Mouse (Mus musculus): ENCODE results near the gene Wwtr1. TPM values are rescaled to one million over a fixed set of nuclear protein-coding genes. Genes with fewer than 3 reads are reported as not detected.
A peak's percentile ranks its signal among the peaks of the same experiment; 100 is the strongest.

Wwtr1 gene
- polyA plus RNA-seq, 1 experiment from 2014 or later: 17.7 TPM

DNA sequence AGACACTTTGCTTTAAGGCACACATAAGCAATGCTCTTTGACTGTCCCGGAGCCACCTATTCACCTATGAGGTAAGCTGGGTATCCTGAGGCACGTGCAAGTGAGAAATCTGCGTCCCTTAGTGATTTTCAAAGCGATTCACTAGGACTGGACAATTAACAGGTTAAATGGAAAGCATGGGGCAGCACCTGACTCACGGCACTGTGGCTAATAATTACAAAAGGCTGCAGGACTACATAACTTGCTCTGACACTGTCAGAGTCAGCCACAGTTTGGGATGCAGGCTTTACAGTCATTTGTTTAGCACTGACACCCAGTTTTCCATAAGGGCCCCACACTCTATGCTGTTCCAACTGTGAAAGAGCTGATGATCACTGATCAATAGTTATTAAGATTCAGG is 9.1 kb downstream of the Wwtr1 start:
- no peak overlapping the region for H3K9ac ChIP-seq (ENCODE audit: low read depth, low read length)
- no peak overlapping the region for H3K4me2 ChIP-seq (replicated peaks; ENCODE audit: low read depth, low read length)
- peaks cover 6% of the 10 kb centered on the region; the same call in 1 of the 2 replicates for H3K36me3 ChIP-seq (ENCODE audit: control insufficient read depth, insufficient read depth, low read length)
- no peak overlapping the region for H3K4me3 ChIP-seq (ENCODE audit: low read length)
- 68% methylated on average over 5 of the region's 5 CpGs for WGBS
- no peaks in the 10 kb centered on the region for H3K9me3 ChIP-seq (ENCODE audit: control insufficient read depth, low read length)
- H3K4me1 ChIP-seq (ENCODE audit: control insufficient read depth, insufficient read depth, low read length): peaks cover 7% of the 10 kb centered on the region; the same call in 1 of the 2 replicates
- no peak overlapping the region for H3K27ac ChIP-seq (ENCODE audit: low read depth, low read length)
- no peaks in the 10 kb centered on the region for H3K27me3 ChIP-seq (ENCODE audit: control insufficient read depth, insufficient read depth, low read length)
- peak; percentile 43; the same call in 1 of the 2 replicates for ATAC-seq (ENCODE audit: low FRiP score, low TSS enrichment)

DNA sequence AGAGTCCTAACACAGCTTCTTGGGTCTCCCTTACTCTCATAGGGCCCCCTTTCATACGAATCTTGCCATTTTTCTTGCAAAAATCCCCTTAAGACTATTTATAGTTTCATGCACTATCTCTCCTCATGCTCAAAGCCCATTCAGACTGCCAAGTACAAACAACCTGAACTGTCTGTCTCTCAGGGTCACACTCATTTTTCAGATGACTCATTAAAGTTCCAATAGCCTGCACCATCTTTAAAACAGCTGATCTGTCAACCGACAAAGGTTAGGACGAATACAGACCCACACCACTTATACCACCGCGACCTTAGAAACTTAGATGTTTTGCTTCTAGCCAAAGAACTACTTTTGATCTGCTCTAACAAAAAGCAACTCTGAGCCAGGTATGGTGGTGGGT is 12.1 kb downstream of the Wwtr1 start:
- no peak for ATAC-seq (ENCODE audit: low FRiP score, low TSS enrichment)
- WGBS: 85% methylated on average over 5 of the region's 5 CpGs
- H3K4me3 ChIP-seq (ENCODE audit: low read length): no peak overlapping the region
- H3K4me1 ChIP-seq (ENCODE audit: control insufficient read depth, insufficient read depth, low read length): peaks cover 7% of the 10 kb centered on the region; the same call in 1 of the 2 replicates
- no peak overlapping the region for H3K9ac ChIP-seq (ENCODE audit: low read depth, low read length)
- H3K9me3 ChIP-seq (ENCODE audit: control insufficient read depth, low read length): no peaks in the 10 kb centered on the region
- no peaks in the 10 kb centered on the region for H3K27me3 ChIP-seq (ENCODE audit: control insufficient read depth, insufficient read depth, low read length)
- H3K36me3 ChIP-seq (ENCODE audit: control insufficient read depth, insufficient read depth, low read length): no peaks in the 10 kb centered on the region; the same call in 1 of the 2 replicates
- H3K27ac ChIP-seq (ENCODE audit: low read depth, low read length): no peak overlapping the region
- H3K4me2 ChIP-seq (replicated peaks; ENCODE audit: low read depth, low read length): no peak overlapping the region

GRCm38 (mm10) chr3:57562996-57563506 is 12.7 kb downstream of the Wwtr1 start:
- 82% methylated on average over 6 of the region's 6 CpGs for WGBS
- Histone ChIP-seq H3K9ac (ENCODE audit: low read depth, low read length) (no peak overlapping the region), H3K4me2 (replicated peaks; ENCODE audit: low read depth, low read length) (no peak overlapping the region), H3K4me3 (ENCODE audit: low read length) (no peak overlapping the region), H3K27me3 (ENCODE audit: control insufficient read depth, insufficient read depth, low read length) (no peaks in the 10 kb centered on the region), H3K27ac (ENCODE audit: low read depth, low read length) (peak overlapping the region; percentile 37; the same call in 1 of the 2 replicates), H3K4me1 (ENCODE audit: control insufficient read depth, insufficient read depth, low read length) (peaks cover 7% of the 10 kb centered on the region; the same call in 1 of the 2 replicates), H3K9me3 (ENCODE audit: control insufficient read depth, low read length) (no peaks in the 10 kb centered on the region), H3K36me3 (ENCODE audit: control insufficient read depth, insufficient read depth, low read length) (no peaks in the 10 kb centered on the region; the same call in 1 of the 2 replicates)
- no peak for ATAC-seq (ENCODE audit: low FRiP score, low TSS enrichment)

- H3K4me3 ChIP-seq (ENCODE audit: low read length): no peak overlapping the region
- H3K9me3 ChIP-seq (ENCODE audit: control insufficient read depth, low read length): no peaks in the 10 kb centered on the region
- no peaks in the 10 kb centered on the region; the same call in 1 of the 2 replicates for H3K36me3 ChIP-seq (ENCODE audit: control insufficient read depth, insufficient read depth, low read length)
- ATAC-seq (ENCODE audit: low FRiP score, low TSS enrichment): no peak
- 89% methylated on average over 6 of the region's 6 CpGs for WGBS
- H3K9ac ChIP-seq (ENCODE audit: low read depth, low read length): no peak overlapping the region
- H3K4me1 ChIP-seq (ENCODE audit: control insufficient read depth, insufficient read depth, low read length): no peaks in the 10 kb centered on the region
- no peak overlapping the region for H3K27ac ChIP-seq (ENCODE audit: low read depth, low read length)
- H3K27me3 ChIP-seq (ENCODE audit: control insufficient read depth, insufficient read depth, low read length): no peaks in the 10 kb centered on the region
- H3K4me2 ChIP-seq (replicated peaks; ENCODE audit: low read depth, low read length): no peak overlapping the region
Observed at GRCm38 (mm10) chr3:57558761-57559160, 16.9 kb downstream of the Wwtr1 start.

DNA sequence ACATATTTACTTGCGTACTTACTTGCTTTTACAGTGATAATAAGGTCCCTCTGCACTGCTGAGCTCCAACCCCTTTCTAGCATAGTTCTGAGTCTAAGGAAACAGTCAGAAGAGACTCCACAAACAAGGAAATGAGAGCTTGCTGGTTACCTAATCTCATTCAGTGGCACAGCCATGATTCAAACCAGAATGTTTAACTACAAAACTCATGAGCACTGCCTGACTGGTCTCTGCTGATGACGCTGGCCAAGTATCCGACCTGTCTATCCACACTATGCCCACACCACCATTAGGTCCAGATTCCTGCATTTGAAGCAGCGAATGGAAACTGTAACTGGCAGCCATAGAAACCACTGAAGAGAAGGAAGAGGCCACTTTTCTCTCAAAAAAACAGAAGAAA is 18.3 kb downstream of the Wwtr1 start:
- no peaks in the 10 kb centered on the region for H3K9me3 ChIP-seq (ENCODE audit: control insufficient read depth, low read length)
- H3K4me2 ChIP-seq (replicated peaks; ENCODE audit: low read depth, low read length): no peak overlapping the region
- H3K4me1 ChIP-seq (ENCODE audit: control insufficient read depth, insufficient read depth, low read length): no peaks in the 10 kb centered on the region
- H3K9ac ChIP-seq (ENCODE audit: low read depth, low read length): no peak overlapping the region
- H3K27ac ChIP-seq (ENCODE audit: low read depth, low read length): no peak overlapping the region
- 86% methylated on average over 4 of the region's 4 CpGs for WGBS
- no peak overlapping the region for H3K4me3 ChIP-seq (ENCODE audit: low read length)
- no peaks in the 10 kb centered on the region; the same call in 1 of the 2 replicates for H3K36me3 ChIP-seq (ENCODE audit: control insufficient read depth, insufficient read depth, low read length)
- no peak for ATAC-seq (ENCODE audit: low FRiP score, low TSS enrichment)
- H3K27me3 ChIP-seq (ENCODE audit: control insufficient read depth, insufficient read depth, low read length): no peaks in the 10 kb centered on the region

DNA sequence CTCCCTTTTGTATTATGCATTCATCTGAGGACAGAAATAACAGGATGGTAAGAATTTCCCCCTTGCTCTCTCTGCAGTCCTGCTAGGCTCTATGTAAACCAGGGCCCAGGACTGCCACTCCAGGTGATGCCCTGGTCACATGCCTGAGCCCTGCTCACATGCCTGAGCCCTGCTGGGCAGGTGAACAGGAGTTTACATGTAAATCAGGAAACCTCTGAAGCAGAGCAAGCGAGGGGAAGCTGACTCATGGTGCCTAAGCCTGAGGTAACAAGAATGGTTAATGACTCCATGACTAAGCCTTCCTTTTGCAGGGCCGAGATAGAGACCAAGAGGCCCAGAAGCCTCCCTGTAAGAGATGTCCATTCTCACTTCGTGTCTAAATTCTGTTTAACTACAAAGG is 20.1 kb downstream of the Wwtr1 start:
- ATAC-seq (ENCODE audit: low FRiP score, low TSS enrichment): peak; percentile 78
- Histone ChIP-seq H3K4me2 (replicated peaks; ENCODE audit: low read depth, low read length) (no peak overlapping the region), H3K4me3 (ENCODE audit: low read length) (no peak overlapping the region), H3K27ac (ENCODE audit: low read depth, low read length) (no peak overlapping the region), H3K9ac (ENCODE audit: low read depth, low read length) (no peak overlapping the region), H3K4me1 (ENCODE audit: control insufficient read depth, insufficient read depth, low read length) (no peaks in the 10 kb centered on the region), H3K36me3 (ENCODE audit: control insufficient read depth, insufficient read depth, low read length) (no peaks in the 10 kb centered on the region; the same call in 1 of the 2 replicates), H3K9me3 (ENCODE audit: control insufficient read depth, low read length) (no peaks in the 10 kb centered on the region), H3K27me3 (ENCODE audit: control insufficient read depth, insufficient read depth, low read length) (no peaks in the 10 kb centered on the region)
- 62% methylated on average over 3 of the region's 3 CpGs for WGBS

GRCm38 (mm10) chr3:57554890-57555239 is 20.8 kb downstream of the Wwtr1 start:
- Histone ChIP-seq H3K27ac (ENCODE audit: low read depth, low read length) (no peak overlapping the region), H3K9me3 (ENCODE audit: control insufficient read depth, low read length) (no peaks in the 10 kb centered on the region), H3K4me2 (replicated peaks; ENCODE audit: low read depth, low read length) (no peak overlapping the region), H3K9ac (ENCODE audit: low read depth, low read length) (no peak overlapping the region), H3K4me3 (ENCODE audit: low read length) (no peak overlapping the region), H3K27me3 (ENCODE audit: control insufficient read depth, insufficient read depth, low read length) (no peaks in the 10 kb centered on the region), H3K4me1 (ENCODE audit: control insufficient read depth, insufficient read depth, low read length) (no peaks in the 10 kb centered on the region), H3K36me3 (ENCODE audit: control insufficient read depth, insufficient read depth, low read length) (no peaks in the 10 kb centered on the region; the same call in 1 of the 2 replicates)
- WGBS: 72% methylated on average over 3 of the region's 3 CpGs
- no peak for ATAC-seq (ENCODE audit: low FRiP score, low TSS enrichment)

GRCm38 (mm10) chr3:57554124-57554889 is 21.4 kb downstream of the Wwtr1 start:
- H3K4me2 ChIP-seq (replicated peaks; ENCODE audit: low read depth, low read length): no peak overlapping the region
- H3K4me1 ChIP-seq (ENCODE audit: control insufficient read depth, insufficient read depth, low read length): no peaks in the 10 kb centered on the region
- H3K4me3 ChIP-seq (ENCODE audit: low read length): no peak overlapping the region
- WGBS: 85% methylated on average over 10 of the region's 10 CpGs
- no peak overlapping the region for H3K27ac ChIP-seq (ENCODE audit: low read depth, low read length)
- H3K9me3 ChIP-seq (ENCODE audit: control insufficient read depth, low read length): no peaks in the 10 kb centered on the region
- no peak overlapping the region for H3K9ac ChIP-seq (ENCODE audit: low read depth, low read length)
- H3K27me3 ChIP-seq (ENCODE audit: control insufficient read depth, insufficient read depth, low read length): no peaks in the 10 kb centered on the region
- H3K36me3 ChIP-seq (ENCODE audit: control insufficient read depth, insufficient read depth, low read length): no peaks in the 10 kb centered on the region; the same call in 1 of the 2 replicates
- ATAC-seq (ENCODE audit: low FRiP score, low TSS enrichment): no peak

- WGBS: 93% methylated on average over 5 of the region's 5 CpGs
Observed at GRCm38 (mm10) chr3:57553108-57553507, 22.6 kb downstream of the Wwtr1 start.

More at GRCm38 (mm10) chr3:57553108-57553507, 22.6 kb downstream of the Wwtr1 start:
- H3K4me1 ChIP-seq (ENCODE audit: control insufficient read depth, insufficient read depth, low read length): no peaks in the 10 kb centered on the region
- H3K36me3 ChIP-seq (ENCODE audit: control insufficient read depth, insufficient read depth, low read length): no peaks in the 10 kb centered on the region
- H3K27me3 ChIP-seq (ENCODE audit: control insufficient read depth, insufficient read depth, low read length): no peaks in the 10 kb centered on the region
- H3K27ac ChIP-seq (ENCODE audit: low read depth, low read length): no peak overlapping the region
- H3K9ac ChIP-seq (ENCODE audit: low read depth, low read length): no peak overlapping the region
- H3K4me2 ChIP-seq (replicated peaks; ENCODE audit: low read depth, low read length): no peak overlapping the region
- ATAC-seq (ENCODE audit: low FRiP score, low TSS enrichment): no peak
- no peak overlapping the region for H3K4me3 ChIP-seq (ENCODE audit: low read length)
- no peaks in the 10 kb centered on the region for H3K9me3 ChIP-seq (ENCODE audit: control insufficient read depth, low read length)

All from kidney, embryonic 14.5 days (tissue).